In the genomic region with DNA sequence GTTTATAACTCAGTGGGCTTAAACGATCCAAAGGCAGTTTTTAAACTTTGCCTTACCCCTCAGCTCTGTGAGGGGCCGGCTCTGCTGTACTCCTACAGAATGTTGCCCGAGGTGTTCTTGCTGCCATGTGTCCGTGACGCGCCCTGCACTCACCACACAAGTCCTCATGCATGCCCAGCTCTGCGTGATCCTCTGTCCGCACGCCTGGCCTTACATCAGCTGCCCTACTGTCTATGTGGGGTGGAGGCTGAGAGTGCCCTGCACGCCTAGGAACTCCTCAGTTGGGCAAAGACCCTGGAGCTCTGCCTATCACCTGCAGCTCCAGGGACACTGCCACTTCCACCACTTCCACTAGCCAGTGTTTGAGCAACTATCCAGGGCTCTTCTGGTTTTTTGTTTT, we compare ENCODE assay signal across 12 mouse cellular contexts. TPM values are rescaled to one million over a fixed set of nuclear protein-coding genes. Genes with fewer than 3 reads are reported as not detected.
DNase-seq lines count a peak whose midpoint lies in the region; ATAC-seq and TF ChIP-seq lines count a peak whose summit lies in the region.
"Had no signal": no experiment of that assay in that cellular context is flagged by ENCODE, and none has a peak within 500 bp of the region (broad histone marks: within the 10 kb centered on the region; RNA-seq: fewer than 3 reads in every experiment).

No protein-coding gene starts in this region.

- no peaks in the 10 kb centered on the region for H3K27me3 ChIP-seq in midbrain, embryonic 15.5 days (replicated peaks)
- H3K27me3 ChIP-seq in midbrain, embryonic 16.5 days (ENCODE audit: control insufficient read depth, insufficient read depth, low read depth, low read length): no peaks in the 10 kb centered on the region
- no peaks in the 10 kb centered on the region for H3K27me3 ChIP-seq in small intestine, adult 2 months (ENCODE audit: control insufficient read depth, insufficient read depth, low read length)
- H3K27me3 ChIP-seq: midbrain, embryonic 13.5 days; Patski had no signal

- ATAC-seq in midbrain, embryonic 15.5 days (replicated peaks): no peak
- ATAC-seq in midbrain, embryonic 16.5 days: no peak
- ATAC-seq: midbrain, embryonic 13.5 days; Patski had no signal

- H3K27ac ChIP-seq in midbrain, embryonic 15.5 days: 0 out of 2 replicates have a peak overlapping the region, but pooled peaks have one; percentile 21
- H3K27ac ChIP-seq in midbrain, embryonic 16.5 days (ENCODE audit: low read length): no peak overlapping the region
- H3K27ac ChIP-seq in small intestine, adult 2 months (ENCODE audit: insufficient read depth, low read depth, low read length): peak overlapping the region; percentile 30; the same call in 1 of the 2 replicates

- no peak overlapping the region for H3K9ac ChIP-seq in midbrain, embryonic 15.5 days
- no peak overlapping the region for H3K9ac ChIP-seq in midbrain, embryonic 16.5 days (ENCODE audit: low read depth, low read length)
- H3K9ac ChIP-seq: midbrain, embryonic 13.5 days had no signal

- no peaks in the 10 kb centered on the region; the same call in 1 of the 2 replicates for H3K36me3 ChIP-seq in midbrain, embryonic 15.5 days (replicated peaks)
- H3K36me3 ChIP-seq in midbrain, embryonic 16.5 days (ENCODE audit: control insufficient read depth, insufficient read depth, low read length): no peaks in the 10 kb centered on the region
- peaks cover 26% of the 10 kb centered on the region for H3K36me3 ChIP-seq in small intestine, adult 2 months (ENCODE audit: control insufficient read depth, insufficient read depth, low read length)

- peaks cover 62% of the 10 kb centered on the region for H3K4me1 ChIP-seq in midbrain, embryonic 15.5 days
- peaks cover 26% of the 10 kb centered on the region for H3K4me1 ChIP-seq in midbrain, embryonic 16.5 days (ENCODE audit: control insufficient read depth, insufficient read depth, low read length)
- H3K4me1 ChIP-seq in small intestine, adult 2 months (ENCODE audit: control insufficient read depth, insufficient read depth, insufficient read length, low read length): peaks cover 7% of the 10 kb centered on the region

- peak; percentile 43 for DNase-seq in adrenal gland, adult 2 months
- DNase-seq in adrenal gland, postnatal 14 days: no peak
- DNase-seq in heart, adult 11 months: peak; percentile 94
- DNase-seq in heart, adult 9 months (ENCODE audit: low spot score in 2 of 2): no peak
- DNase-seq in thymus, postnatal 25 days: no peak
- DNase-seq: layer of hippocampus, adult 9-11 months; right cerebral cortex, postnatal 4 days had no signal

- H3K4me2 ChIP-seq in midbrain, embryonic 15.5 days: no peak overlapping the region
- no peak overlapping the region for H3K4me2 ChIP-seq in midbrain, embryonic 16.5 days (ENCODE audit: low read length)
- H3K4me2 ChIP-seq: midbrain, embryonic 13.5 days had no signal

- TF ChIP-seq POLR2A in small intestine, adult 2 months (IDR thresholded peaks at IDR 0.05; ENCODE audit: low read depth, low read length): no peak

- no peak for TF ChIP-seq CTCF in small intestine, adult 2 months (IDR thresholded peaks at IDR 0.05; ENCODE audit: extremely low read depth, insufficient read length, insufficient replicate concordance, low read depth, low read length)

- 87% methylated on average over 10 of the region's 10 CpGs for WGBS in midbrain, embryonic 15.5 days
- 86% methylated on average over 10 of the region's 10 CpGs for WGBS in midbrain, embryonic 16.5 days
- 82% methylated on average over 10 of the region's 10 CpGs for WGBS in small intestine, adult 2 months

- no peak overlapping the region for H3K4me3 ChIP-seq in midbrain, embryonic 15.5 days
- H3K4me3 ChIP-seq in midbrain, embryonic 16.5 days (ENCODE audit: low read depth, low read length): no peak overlapping the region
- H3K4me3 ChIP-seq in small intestine, adult 2 months (ENCODE audit: low read depth, low read length): no peak overlapping the region
- H3K4me3 ChIP-seq: midbrain, embryonic 13.5 days had no signal

- H3K9me3 ChIP-seq in midbrain, embryonic 15.5 days: no peaks in the 10 kb centered on the region
- no peaks in the 10 kb centered on the region for H3K9me3 ChIP-seq in midbrain, embryonic 16.5 days (replicated peaks; ENCODE audit: control insufficient read depth, low read length, poor library complexity, severe bottlenecking)
- H3K9me3 ChIP-seq: midbrain, embryonic 13.5 days had no signal

RNA-seq across cellular contexts. Expression of gene Selplg, which starts 26.1 kb away (rescaled TPM):
- total RNA-seq in adrenal gland, adult 2 months (2021): 1 to 10 TPM; 5.1 to 6.5 TPM
- 16.3 and 18.0 TPM in 2 replicates for polyA plus RNA-seq in adrenal gland, adult 2 months (2012; rRNA removed)
- 4.1 and 16.3 TPM in 2 replicates for total RNA-seq in adrenal gland, postnatal 14 days (2021)
- polyA plus RNA-seq in midbrain, embryonic 15.5 days (2015; fragmentation: Nextera tagmentation; extraction: Ambion mirVana): 2.4 and 2.8 TPM in 2 replicates
- polyA plus RNA-seq in midbrain, embryonic 16.5 days (2015; fragmentation: Nextera tagmentation; extraction: Ambion mirVana): 1.6 and 2.0 TPM in 2 replicates
- polyA plus RNA-seq in small intestine, adult 2 months (2012; rRNA removed): 31.5 and 52.3 TPM in 2 replicates

RNA-seq across cellular contexts. Expression of gene Coro1c, which starts 50.0 kb away (rescaled TPM):
- 10 to 100 TPM; 43.3 to 75.5 TPM for total RNA-seq in adrenal gland, adult 2 months (2021)
- 29.1 and 31.3 TPM in 2 replicates for polyA plus RNA-seq in adrenal gland, adult 2 months (2012; rRNA removed)
- 52.9 and 58.0 TPM in 2 replicates for total RNA-seq in adrenal gland, postnatal 14 days (2021)
- 198 and 206 TPM in 2 replicates for polyA plus RNA-seq in midbrain, embryonic 15.5 days (2015; fragmentation: Nextera tagmentation; extraction: Ambion mirVana)
- polyA plus RNA-seq in midbrain, embryonic 16.5 days (2015; fragmentation: Nextera tagmentation; extraction: Ambion mirVana): 201 and 209 TPM in 2 replicates
- 68.3 and 144 TPM in 2 replicates for polyA plus RNA-seq in small intestine, adult 2 months (2012; rRNA removed)

RNA-seq across cellular contexts. Expression of gene Tmem119, which starts 58.2 kb away (rescaled TPM):
- total RNA-seq in adrenal gland, adult 2 months (2021): 10 to 100 TPM; 10.1 to 19.8 TPM
- 20.1 and 21.1 TPM in 2 replicates for polyA plus RNA-seq in adrenal gland, adult 2 months (2012; rRNA removed)
- 9.6 and 10.9 TPM in 2 replicates for total RNA-seq in adrenal gland, postnatal 14 days (2021)
- 5.7 and 6.3 TPM in 2 replicates for polyA plus RNA-seq in midbrain, embryonic 15.5 days (2015; fragmentation: Nextera tagmentation; extraction: Ambion mirVana)
- polyA plus RNA-seq in midbrain, embryonic 16.5 days (2015; fragmentation: Nextera tagmentation; extraction: Ambion mirVana): 4.8 and 5.0 TPM in 2 replicates
- 10.1 and 13.5 TPM in 2 replicates for polyA plus RNA-seq in small intestine, adult 2 months (2012; rRNA removed)
- polyA plus RNA-seq: Patski had no signal

Comparison
In these comparisons a context has a peak if more than half of its experiments do, and no peak if none do; other contexts are left out.
1. DNase-seq: peak in adrenal gland, adult 2 months (single experiment) and heart, adult 11 months (single experiment); none in adrenal gland, postnatal 14 days (single experiment), heart, adult 9 months (0 of 2) and thymus, postnatal 25 days (single experiment).